Mouse (Mus musculus): ENCODE results near the gene Vopp1.

DNA sequence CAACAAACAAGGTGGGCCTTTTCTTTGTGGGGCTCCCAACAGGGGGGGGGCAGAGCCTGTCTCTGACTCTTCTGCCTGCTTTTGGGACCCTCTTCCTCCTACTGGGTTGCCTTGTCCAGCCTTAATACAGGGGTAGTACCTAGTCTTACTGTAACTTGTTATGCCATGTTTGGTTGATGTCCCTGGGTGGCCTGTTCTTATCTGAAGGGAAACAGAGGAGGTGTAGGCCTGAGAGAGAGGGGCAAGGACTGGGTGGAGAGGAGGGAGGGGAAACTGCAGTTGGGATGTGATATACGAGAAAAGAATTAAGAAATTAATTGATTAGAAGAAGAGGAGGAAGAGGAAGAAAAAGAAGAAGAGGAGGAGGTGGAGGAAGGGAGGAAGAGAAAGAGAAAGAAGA lies 58.7 kb downstream of the Vopp1 start:
- no peak for TF ChIP-seq GATA1 (IDR thresholded peaks at IDR 0.05; ENCODE audit: borderline replicate concordance, low read length)
- TF ChIP-seq FLI1 (IDR thresholded peaks at IDR 0.05; ENCODE audit: low read length) = no peak
